Mouse (Mus musculus) limb, embryonic 15.5 days (tissue): ENCODE data around the gene Swi5. TPM values are rescaled to one million over a fixed set of nuclear protein-coding genes. Genes with fewer than 3 reads are reported as not detected.

Experiments
- ATAC-seq: fragments of 200-750 bp; cut with Nextera tagmentation; 2 replicates; pipeline ENCODE4 v1.8.0; 2017; ENCODE audit warnings: low read depth, moderate TSS enrichment; ENCODE audit not compliant: insufficient number of reproducible peaks, low FRiP score, low TSS enrichment
- H3K27ac ChIP-seq: fragments of 300-500 bp; sonication (generic); 2 replicates; pipeline ENCODE4 v1.5.1; 2015; ENCODE audit warnings: moderate library complexity, mild to moderate bottlenecking, inconsistent platforms
- H3K27me3 ChIP-seq: fragments of 300-500 bp; sonication (generic); 2 replicates; pipeline ENCODE4 v1.6.1; 2015; ENCODE audit warnings: inconsistent platforms
- H3K36me3 ChIP-seq: fragments of 300-500 bp; sonication (generic); 2 replicates; pipeline ENCODE4 v1.6.1; 2015; ENCODE audit warnings: inconsistent platforms
- H3K4me1 ChIP-seq: fragments of 300-500 bp; sonication (generic); 2 replicates; pipeline ENCODE4 v1.6.1; 2015; ENCODE audit warnings: inconsistent platforms
- H3K4me2 ChIP-seq: fragments of 300-500 bp; sonication (generic); 2 replicates; pipeline ENCODE4 v1.6.1; 2015; ENCODE audit warnings: mild to moderate bottlenecking, inconsistent platforms
- H3K4me3 ChIP-seq: fragments of 300-500 bp; sonication (generic); 2 replicates; pipeline ENCODE4 v1.5.1; 2015; ENCODE audit warnings: mild to moderate bottlenecking, inconsistent platforms
- H3K9ac ChIP-seq: fragments of 300-500 bp; sonication (generic); 2 replicates; pipeline ENCODE4 v1.6.1; 2015; ENCODE audit warnings: inconsistent platforms
- H3K9me3 ChIP-seq: fragments of 300-500 bp; sonication (generic); 2 replicates; pipeline ENCODE4 v1.6.1; 2016; ENCODE audit warnings: inconsistent platforms
- WGBS: fragments of 180-500 bp; shearing (Covaris S2); methylation state at CpG from one replicate; pipeline ENCODE4 v1.1.7; 2015; 5-methylcytosine and 5-hydroxymethylcytosine counted together
- microRNA-seq: library from miRNA; unstranded; fragments of <30 nt; microRNA quantifications from one replicate; pipeline ENCODE4, GENCODE M21; 2016
- polyA plus RNA-seq: library from polyadenylated mRNA; unstranded; fragments of >200 nt; fragmentation: Nextera tagmentation; extraction: Ambion mirVana; gene quantifications from 2 replicates; pipeline ENCODE4 v1.2.1, GENCODE M21; 2015

Swi5 gene
- polyA plus RNA-seq, 1 experiment from 2014 or later = 413 TPM

DNA sequence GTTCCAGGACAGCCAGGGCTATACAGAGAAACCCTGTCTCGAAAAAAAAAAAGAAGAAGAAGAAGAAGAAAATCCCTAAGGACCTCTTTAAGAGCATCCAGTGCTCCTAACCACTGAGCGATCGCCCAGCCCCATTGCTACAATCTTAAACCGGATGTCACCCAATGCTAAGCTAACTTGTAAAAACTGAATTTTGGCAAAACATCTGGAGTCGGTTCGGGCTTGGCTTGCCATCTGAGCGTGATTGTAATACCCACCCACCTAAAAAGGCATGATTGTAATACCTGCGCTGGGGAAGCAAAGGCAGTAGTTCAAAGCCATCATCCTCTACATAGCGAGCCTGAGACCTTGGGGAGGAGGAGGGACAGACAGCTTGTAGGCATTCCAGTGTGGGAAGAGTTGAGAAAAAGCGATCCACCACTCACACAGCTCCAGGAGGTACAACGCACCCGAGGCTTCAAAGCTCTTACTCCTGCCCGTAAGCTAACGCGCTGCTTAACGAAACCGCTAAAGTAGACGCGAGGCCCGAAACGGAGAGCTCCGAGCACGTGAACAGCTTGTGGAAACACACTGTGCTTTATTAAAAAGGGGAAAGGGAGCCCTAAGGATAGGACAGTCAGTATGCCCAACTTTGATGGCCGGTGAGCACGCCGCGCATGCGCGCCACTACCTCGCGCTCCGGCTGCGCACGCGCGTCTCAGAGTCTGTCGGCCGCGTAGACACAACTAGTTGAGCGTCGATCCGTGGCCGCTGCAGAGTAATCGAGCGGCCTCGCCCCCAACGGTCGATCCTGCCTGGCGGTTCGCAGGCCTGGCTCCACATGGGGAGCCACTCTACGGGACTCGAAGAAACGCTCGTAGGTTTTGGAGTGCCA lies 51.8 kb downstream of the Swi5 start, which contains the start of gene Pomt1:
Pomt1 (plus strand) TSS at position 705 of the 874 bp plus-strand sequence.
- Histone ChIP-seq H3K9me3 (no peaks in the 10 kb centered on the region), H3K27ac (peak within 1 kb of the TSS; percentile 92), H3K36me3 (peaks cover 48% of the 10 kb centered on the region), H3K4me1 (peaks cover 20% of the 10 kb centered on the region), H3K9ac (peak within 1 kb of the TSS; percentile 74), H3K4me3 (peak within 1 kb of the TSS; percentile 70), H3K27me3 (no peaks in the 10 kb centered on the region), H3K4me2 (peak within 1 kb of the TSS; percentile 79)
- peak; percentile 87 for ATAC-seq
- WGBS = under 1% methylated on average over 54 of the region's 54 CpGs

DNA sequence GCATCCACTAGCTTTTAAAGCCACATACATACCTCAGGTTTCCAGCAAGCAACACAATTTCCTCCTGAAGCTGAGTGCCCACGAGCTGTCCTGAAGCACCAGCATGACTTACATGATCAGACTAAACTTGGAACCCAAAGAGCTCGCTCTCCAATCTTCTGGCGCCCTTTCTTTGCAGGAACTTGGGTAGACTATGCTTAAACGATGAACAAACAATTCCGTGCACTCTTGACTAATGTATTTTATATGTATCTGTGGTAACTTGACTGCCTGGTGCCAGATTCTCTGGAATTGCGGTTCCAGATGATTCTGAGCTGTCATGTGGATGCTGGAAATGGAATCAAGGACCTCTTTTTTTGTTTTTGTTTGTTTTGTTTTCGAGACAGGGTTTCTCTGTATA lies 52.4 kb downstream of the Swi5 start:
- no peak for ATAC-seq
- peaks cover 49% of the 10 kb centered on the region for H3K36me3 ChIP-seq
- 30% methylated on average over 7 of the region's 7 CpGs for WGBS
- H3K4me2 ChIP-seq = peak overlapping the region; percentile 79
- peak overlapping the region; percentile 92 for H3K27ac ChIP-seq
- H3K4me1 ChIP-seq = peaks cover 20% of the 10 kb centered on the region
- H3K27me3 ChIP-seq = no peaks in the 10 kb centered on the region
- H3K9ac ChIP-seq = no peak overlapping the region
- peak overlapping the region; percentile 70 for H3K4me3 ChIP-seq
- no peaks in the 10 kb centered on the region for H3K9me3 ChIP-seq

Small RNA genes within 50 kb of the gene (microRNA-seq; reads per million reads assigned to microRNA genes)
- gene Gm23363 = not detected
- 1,542 reads per million, percentile 79 among the genes with 10 or more reads in this experiment for gene Mir199b

Other genes with a start within 250 kb of the Swi5 start
- gene Fam78a, start 203.2 kb downstream of the Swi5 start, polyA plus RNA-seq = 4.1 and 5.3 TPM in 2 replicates
- gene Plpp7, start 192.5 kb downstream of the Swi5 start, polyA plus RNA-seq = 7.2 and 11.3 TPM in 2 replicates
- gene Prrc2b, start 137.0 kb downstream of the Swi5 start, polyA plus RNA-seq = 40.8 and 44.8 TPM in 2 replicates
- 23.2 and 23.9 TPM in 2 replicates for gene Pomt1, start 51.5 kb downstream of the Swi5 start, polyA plus RNA-seq
- gene Uck1, start 27.9 kb downstream of the Swi5 start, polyA plus RNA-seq = 62.2 and 68.1 TPM in 2 replicates
- gene Golga2, start 691 bp downstream of the Swi5 start, polyA plus RNA-seq = 36.5 and 36.6 TPM in 2 replicates
- gene Ciz1, start 64.3 kb upstream of the Swi5 start, polyA plus RNA-seq = 42.7 and 46.2 TPM in 2 replicates
- 20.5 and 26.6 TPM in 2 replicates for gene Dnm1, start 65.3 kb upstream of the Swi5 start, polyA plus RNA-seq
- gene 1110008P14Rik, start 93.9 kb upstream of the Swi5 start, polyA plus RNA-seq = 58.0 and 67.7 TPM in 2 replicates
- 3.2 and 3.9 TPM in 2 replicates for gene Lcn2, start 100.2 kb upstream of the Swi5 start, polyA plus RNA-seq
- 24.9 and 26.0 TPM in 2 replicates for gene Ptges2, start 107.8 kb upstream of the Swi5 start, polyA plus RNA-seq
- 5.6 and 6.0 TPM in 2 replicates for gene Naif1, start 162.4 kb upstream of the Swi5 start, polyA plus RNA-seq
- 17.1 and 17.5 TPM in 2 replicates for gene Slc25a25, start 163.4 kb upstream of the Swi5 start, polyA plus RNA-seq
- 14.7 and 17.3 TPM in 2 replicates for gene Fam102a, start 247.3 kb upstream of the Swi5 start, polyA plus RNA-seq